Mouse (Mus musculus) cortical plate, adult 2 months (tissue): ENCODE results near the gene Tbc1d1.

ENCODE experiments used
- CTCF ChIP-seq: fragments of 200-500 bp; IDR thresholded peaks from 2 replicates; pipeline ENCODE4 v1.5.1; 2011; ENCODE audit warnings: mild to moderate bottlenecking, control low read depth, low read length; ENCODE audit not compliant: insufficient read depth; ENCODE audit errors: extremely low read depth
- POLR2A ChIP-seq: fragments of 200-500 bp; IDR thresholded peaks from 2 replicates; pipeline ENCODE4 v1.6.1; 2011; ENCODE audit warnings: mild to moderate bottlenecking, low read length, control low read depth; ENCODE audit not compliant: insufficient read depth; ENCODE audit errors: extremely low read depth

GRCm38 (mm10) chr5:64237263-64237662 is 81.2 kb downstream of the Tbc1d1 start:
- TF ChIP-seq CTCF, result no peak
- no peak for TF ChIP-seq POLR2A
